Mouse (Mus musculus) cerebellum, adult 2 months (tissue): ENCODE measurements around the gene Banp.

Source experiments
- CTCF ChIP-seq: fragments of 200-500 bp; IDR thresholded peaks from 2 replicates; pipeline ENCODE4 v1.5.1; 2011; ENCODE audit warnings: low read depth, mild to moderate bottlenecking, control low read depth, low read length, moderate library complexity, borderline replicate concordance; ENCODE audit not compliant: insufficient read depth
- POLR2A ChIP-seq: fragments of 200-500 bp; IDR thresholded peaks from 2 replicates; pipeline ENCODE4 v1.6.1; 2011; ENCODE audit warnings: low read length, control low read depth, borderline replicate concordance; ENCODE audit not compliant: insufficient read depth

GRCm38 (mm10) chr8:122010638-122011037 lies 61.1 kb downstream of the Banp start:
- TF ChIP-seq CTCF = no peak
- no peak for TF ChIP-seq POLR2A
